ENCODE assay signal across 8 mouse cellular contexts in genomic region chr14:122182220-122182619, GRCm38 (mm10). TPM values are rescaled to one million over a fixed set of nuclear protein-coding genes. Genes with fewer than 3 reads are reported as not detected.
A peak's percentile ranks its signal among the peaks of the same experiment; 100 is the strongest.
DNase-seq lines count a peak whose midpoint lies in the region; ATAC-seq lines count a peak whose summit lies in the region.

No protein-coding gene starts in this region.

- peak overlapping the region; percentile 71 for H3K4me3 ChIP-seq in lung, embryonic 15.5 days
- peak overlapping the region; percentile 90 for H3K4me3 ChIP-seq in erythroblast, embryonic 14.5 days (replicated peaks)
- H3K4me3 ChIP-seq in limb, embryonic 15.5 days: peak overlapping the region; percentile 72
- H3K4me3 ChIP-seq in stomach, embryonic 15.5 days (replicated peaks): peak overlapping the region; percentile 83

- no peaks in the 10 kb centered on the region for H3K36me3 ChIP-seq in lung, embryonic 15.5 days
- H3K36me3 ChIP-seq in erythroblast, embryonic 14.5 days (ENCODE audit: control insufficient read depth): no peaks in the 10 kb centered on the region; the same call in 1 of the 2 replicates
- H3K36me3 ChIP-seq in limb, embryonic 15.5 days: no peaks in the 10 kb centered on the region
- H3K36me3 ChIP-seq in stomach, embryonic 15.5 days: no peaks in the 10 kb centered on the region

- H3K9me3 ChIP-seq in lung, embryonic 15.5 days: no peaks in the 10 kb centered on the region
- H3K9me3 ChIP-seq in erythroblast, embryonic 14.5 days (ENCODE audit: control insufficient read depth, low read length): no peaks in the 10 kb centered on the region
- no peaks in the 10 kb centered on the region for H3K9me3 ChIP-seq in limb, embryonic 15.5 days
- no peaks in the 10 kb centered on the region for H3K9me3 ChIP-seq in stomach, embryonic 15.5 days

- 68% methylated on average over 6 of the region's 6 CpGs for WGBS in lung, embryonic 15.5 days
- 74% methylated on average over 6 of the region's 6 CpGs for WGBS in limb, embryonic 15.5 days
- whole genome bisulfite sequencing in stomach, embryonic 15.5 days: 58% methylated on average over 6 of the region's 6 CpGs

- peaks cover 11% of the 10 kb centered on the region for H3K4me1 ChIP-seq in lung, embryonic 15.5 days
- H3K4me1 ChIP-seq in erythroblast, embryonic 14.5 days (ENCODE audit: control insufficient read depth): peaks cover 49% of the 10 kb centered on the region
- H3K4me1 ChIP-seq in limb, embryonic 15.5 days: peaks cover 9% of the 10 kb centered on the region
- H3K4me1 ChIP-seq in stomach, embryonic 15.5 days: peaks cover 8% of the 10 kb centered on the region; the same call in 1 of the 2 replicates

- no peak for ATAC-seq in lung, embryonic 15.5 days (ENCODE audit: borderline replicate concordance, extremely low read depth, low FRiP score, low TSS enrichment)
- ATAC-seq in limb, embryonic 15.5 days (ENCODE audit: insufficient number of reproducible peaks, low FRiP score, low TSS enrichment, low read depth): no peak
- ATAC-seq in stomach, embryonic 15.5 days (ENCODE audit: insufficient read depth, low FRiP score, low read depth): no peak

- no peak overlapping the region for H3K9ac ChIP-seq in lung, embryonic 15.5 days
- H3K9ac ChIP-seq in limb, embryonic 15.5 days: no peak overlapping the region
- no peak overlapping the region for H3K9ac ChIP-seq in stomach, embryonic 15.5 days

- no peak overlapping the region for H3K27ac ChIP-seq in lung, embryonic 15.5 days
- no peak overlapping the region for H3K27ac ChIP-seq in limb, embryonic 15.5 days
- no peak overlapping the region for H3K27ac ChIP-seq in stomach, embryonic 15.5 days

- H3K27me3 ChIP-seq in lung, embryonic 15.5 days: no peaks in the 10 kb centered on the region
- no peaks in the 10 kb centered on the region for H3K27me3 ChIP-seq in erythroblast, embryonic 14.5 days (ENCODE audit: control insufficient read depth)
- peaks cover 13% of the 10 kb centered on the region; the same call in 1 of the 2 replicates for H3K27me3 ChIP-seq in limb, embryonic 15.5 days
- no peaks in the 10 kb centered on the region for H3K27me3 ChIP-seq in stomach, embryonic 15.5 days (replicated peaks)

- intact Hi-C loops in gastrocnemius, postnatal 36 days (cut with DNase I): no loop called here

- H3K4me2 ChIP-seq in lung, embryonic 15.5 days: peak overlapping the region; percentile 77
- peak overlapping the region; percentile 75 for H3K4me2 ChIP-seq in limb, embryonic 15.5 days
- peak overlapping the region; percentile 74; the same call in 1 of the 2 replicates for H3K4me2 ChIP-seq in stomach, embryonic 15.5 days

- DNase-seq in lung, postnatal 14 days: no peak
- DNase-seq in gastrocnemius, postnatal 36 days: no peak
- no peak for DNase-seq in natural killer cell, adult 2 months (ENCODE audit: low spot score in 2 of 2)
- no peak for DNase-seq in frontal cortex, adult 2 months (ENCODE audit: extremely low spot score in 1 of 2, low spot score in 1 of 2)

RNA-seq across cellular contexts. Expression of gene Clybl, which starts 0.7 kb away (rescaled TPM):
- 19.3 and 20.4 TPM in 2 replicates for polyA plus RNA-seq in lung, embryonic 15.5 days (2015; fragmentation: Nextera tagmentation; extraction: Ambion mirVana)
- polyA plus RNA-seq in erythroblast, embryonic 14.5 days (2012): 1.0 and 1.3 TPM in 2 replicates
- 19.0 and 25.6 TPM in 2 replicates for polyA plus RNA-seq in limb, embryonic 15.5 days (2015; fragmentation: Nextera tagmentation; extraction: Ambion mirVana)
- 25.1 and 25.4 TPM in 2 replicates for polyA plus RNA-seq in stomach, embryonic 15.5 days (2015; fragmentation: Nextera tagmentation; extraction: Ambion mirVana)
- 10 to 100 TPM; 62.1 to 68.5 TPM for total RNA-seq in gastrocnemius, postnatal 36 days (2021)
- 24.5 and 24.6 TPM in 2 replicates for polyA plus RNA-seq in frontal cortex, adult 2 months (2012; rRNA removed)
